Mouse (Mus musculus): ENCODE measurements at regions not wholly inside any gene's neighbourhood (a gene's known extent, or its start where the extent isn't known, plus 50 kb on each side); places are given as distances from the start of the nearest gene placed in this dataset.

GRCm38 (mm10) chr16:49573171-49573517 is 125.9 kb upstream of the Ift57 start:
- DNase-seq (ENCODE audit: low spot score in 2 of 2) = no peak

GRCm38 (mm10) chr16:49578976-49579375 is 120.1 kb upstream of the Ift57 start:
- no peak for DNase-seq (ENCODE audit: low spot score in 2 of 2)

GRCm38 (mm10) chr16:49580708-49581107 is 118.3 kb upstream of the Ift57 start:
- DNase-seq (ENCODE audit: low spot score in 2 of 2) = no peak

DNA sequence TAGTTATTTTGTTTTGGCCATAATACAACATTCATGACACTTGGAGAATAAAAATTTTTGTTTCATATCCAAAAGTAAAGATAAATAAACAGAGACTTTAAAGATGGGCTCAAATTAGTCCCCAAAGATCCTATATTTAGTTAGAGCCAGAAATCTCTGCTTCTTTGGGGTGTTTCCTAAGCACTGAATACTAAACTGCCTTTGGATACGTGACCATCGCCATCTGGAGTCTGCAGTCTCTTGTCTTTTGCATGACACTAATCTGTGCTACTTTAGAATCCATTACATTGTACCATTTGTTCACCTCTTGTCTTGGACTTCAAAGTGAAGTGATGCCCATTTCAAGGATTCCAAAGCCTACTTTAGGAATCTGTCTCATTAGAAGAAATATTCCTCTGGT is 92.5 kb upstream of the Ift57 start:
- DNase-seq (ENCODE audit: low spot score in 2 of 2) = peak in 1 of 2 experiments; percentile 36

GRCm38 (mm10) chr16:49614801-49615200 is 84.2 kb upstream of the Ift57 start:
- DNase-seq (ENCODE audit: low spot score in 2 of 2) = no peak

- peak in 1 of 2 experiments; percentile 48 for DNase-seq (ENCODE audit: low spot score in 2 of 2)
Measured at GRCm38 (mm10) chr16:49615342-49616020, 83.6 kb upstream of the Ift57 start.

DNA sequence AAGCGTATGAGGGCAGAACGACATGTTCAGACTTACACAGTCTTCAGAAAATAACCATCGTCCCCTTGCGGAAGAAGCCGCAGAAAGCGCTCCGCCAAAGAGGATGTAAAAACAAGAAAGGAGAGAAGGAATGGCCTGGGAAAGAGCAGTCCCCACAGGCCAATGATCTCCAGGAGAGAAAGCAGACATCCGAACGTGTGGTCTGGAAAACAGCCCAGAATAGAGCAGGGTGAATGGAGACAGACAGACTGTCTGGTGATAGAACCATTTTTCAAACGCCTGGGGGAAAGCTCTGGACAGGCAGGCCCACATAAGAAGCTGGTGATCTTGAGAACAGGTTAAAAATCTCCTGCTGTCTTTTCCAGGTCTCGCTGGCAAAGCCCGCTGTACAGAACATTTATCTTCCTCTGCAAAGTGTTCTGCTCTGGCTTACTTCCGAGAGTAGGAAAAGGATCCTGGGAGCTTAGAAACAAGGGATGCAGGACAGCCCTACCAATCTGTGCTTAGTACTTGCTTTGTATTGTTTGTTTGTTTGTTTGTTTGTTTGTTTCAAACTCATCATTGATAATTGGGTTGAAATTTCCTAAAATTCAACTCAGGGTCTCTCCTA is 82.7 kb upstream of the Ift57 start:
- DNase-seq (ENCODE audit: low spot score in 2 of 2) = no peak

GRCm38 (mm10) chr16:49633502-49633901 is 65.5 kb upstream of the Ift57 start:
- peak; percentile 41 to 54 for DNase-seq (ENCODE audit: low spot score in 2 of 2)

- DNase-seq (ENCODE audit: low spot score in 2 of 2) = peak in 1 of 2 experiments; percentile 53
Measured at GRCm38 (mm10) chr16:49635506-49635905, 63.5 kb upstream of the Ift57 start.

DNA sequence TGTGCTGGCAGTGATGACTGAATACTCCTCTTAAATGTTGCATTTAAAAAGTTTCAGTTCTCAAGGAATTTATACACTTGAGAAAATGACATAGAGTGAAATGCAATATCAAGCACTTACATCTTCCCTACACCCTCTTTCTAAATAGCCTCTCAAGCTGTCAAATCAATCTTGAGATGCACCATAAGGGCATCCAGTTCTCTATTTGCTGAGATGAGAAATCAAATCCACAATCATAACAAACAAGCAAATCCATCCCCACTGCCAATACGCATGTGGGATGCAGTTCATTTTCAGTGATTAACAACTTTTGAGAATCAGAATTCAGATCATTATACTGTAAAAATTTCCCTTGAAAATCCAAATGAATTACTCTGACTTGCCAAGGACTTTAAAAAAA is 62.6 kb upstream of the Ift57 start:
- DNase-seq (ENCODE audit: low spot score in 2 of 2) = no peak

DNA sequence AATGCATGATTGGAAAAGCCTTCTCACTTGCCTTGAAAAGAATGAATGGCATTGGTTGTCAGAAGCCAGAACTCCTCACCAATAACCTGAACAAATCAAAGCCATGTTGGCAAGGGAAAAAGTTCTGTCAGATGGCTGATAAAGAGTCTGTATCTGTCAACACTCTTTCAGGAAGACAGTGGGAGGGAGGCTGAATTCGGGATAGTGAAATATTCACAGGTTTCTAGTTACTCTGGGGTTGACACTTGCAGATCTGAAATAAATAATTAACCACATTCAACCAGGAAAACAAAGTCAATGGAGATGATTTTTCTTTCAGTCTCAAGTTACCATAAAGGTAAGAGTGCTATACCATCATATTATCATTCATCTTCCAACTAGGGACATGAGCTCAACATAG is 56.3 kb upstream of the Ift57 start:
- no peak for DNase-seq (ENCODE audit: low spot score in 2 of 2)

DNA sequence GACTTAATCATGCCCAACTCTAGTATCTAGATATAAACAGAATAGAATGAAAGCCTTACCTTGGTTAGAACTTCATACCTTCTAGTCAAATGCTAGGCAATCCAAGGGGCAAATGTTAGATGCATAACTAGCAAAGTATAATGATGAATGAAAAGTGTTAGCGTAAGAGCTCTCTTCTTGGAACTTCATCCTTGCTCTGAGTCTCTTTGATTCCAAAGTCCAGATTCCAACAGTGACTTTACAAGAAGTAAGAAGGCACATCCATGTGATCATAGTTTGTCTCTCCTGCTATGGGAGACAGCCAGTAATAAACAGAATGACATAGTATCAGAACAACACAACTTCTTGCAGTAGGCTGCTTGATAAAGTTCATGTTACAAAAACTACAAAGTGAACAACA is 54.6 kb upstream of the Ift57 start:
- no peak for DNase-seq (ENCODE audit: low spot score in 2 of 2)

GRCm38 (mm10) chr16:49646479-49646878 is 52.6 kb upstream of the Ift57 start:
- no peak for DNase-seq (ENCODE audit: low spot score in 2 of 2)
